Mouse (Mus musculus) thymus, postnatal 36 days (tissue): ENCODE results near the gene Nanos1.

ENCODE experiments used
- DNase-seq, 2 experiments: peaks; one replicate each; pipeline ENCODE4 v3.0.0; 2022; ENCODE audit warnings: mixed read lengths in 2 of 2

Gene Nanos1

GRCm38 (mm10) chr19:60755438-60756191 is at the start of gene Nanos1:
Gene Nanos1 (plus strand): TSS chr19:60755987.
- peak; percentile 95 to 96 for DNase-seq

GRCm38 (mm10) chr19:60709193-60709900 is 46.4 kb upstream of the Nanos1 start:
- no peak for DNase-seq

GRCm38 (mm10) chr19:60710196-60710595 is 45.6 kb upstream of the Nanos1 start:
- no peak for DNase-seq

GRCm38 (mm10) chr19:60712577-60712976 is 43.2 kb upstream of the Nanos1 start:
- DNase-seq = no peak

- DNase-seq = no peak
Observed at GRCm38 (mm10) chr19:60716381-60716780, 39.4 kb upstream of the Nanos1 start.

GRCm38 (mm10) chr19:60730281-60730852 is 25.4 kb upstream of the Nanos1 start:
- DNase-seq = peak; percentile 38 to 41

- DNase-seq = no peak
Observed at GRCm38 (mm10) chr19:60731299-60731698, 24.5 kb upstream of the Nanos1 start.

GRCm38 (mm10) chr19:60731966-60732365 is 23.8 kb upstream of the Nanos1 start:
- DNase-seq = no peak

- no peak for DNase-seq
Observed at GRCm38 (mm10) chr19:60740560-60740959, 15.2 kb upstream of the Nanos1 start.

- no peak for DNase-seq
Observed at GRCm38 (mm10) chr19:60743767-60744547, 11.8 kb upstream of the Nanos1 start.

- no peak for DNase-seq
Observed at GRCm38 (mm10) chr19:60747801-60748200, 8.0 kb upstream of the Nanos1 start.

GRCm38 (mm10) chr19:60756192-60757098 is 658 bp downstream of the Nanos1 start:
- peak; percentile 68 to 79 for DNase-seq

- DNase-seq = no peak
Observed at GRCm38 (mm10) chr19:60757099-60757785, 1.5 kb downstream of the Nanos1 start.

GRCm38 (mm10) chr19:60758896-60759835 is 3.4 kb downstream of the Nanos1 start:
- DNase-seq = no peak

GRCm38 (mm10) chr19:60773366-60773765 is 17.6 kb downstream of the Nanos1 start:
- DNase-seq = no peak

- no peak for DNase-seq
Observed at GRCm38 (mm10) chr19:60782034-60782433, 26.2 kb downstream of the Nanos1 start.

- DNase-seq = no peak
Observed at GRCm38 (mm10) chr19:60784712-60785111, 28.9 kb downstream of the Nanos1 start.

GRCm38 (mm10) chr19:60787465-60788150 is 31.8 kb downstream of the Nanos1 start:
- no peak for DNase-seq

GRCm38 (mm10) chr19:60788214-60788960 is 32.6 kb downstream of the Nanos1 start:
- no peak for DNase-seq
